Mouse (Mus musculus) urinary bladder, adult 18-20 months (tissue): Measurements from ENCODE around the gene Hist2h3c1.
"Not testable (repeated sequence)": the region's sequence is repeated elsewhere in the genome, so short reads cannot be mapped to it uniquely, and the experiment has no call there.

Source experiments
- DNase-seq, 2 experiments: peaks; one replicate each; pipeline ENCODE4 v3.0.0; 2022; ENCODE audit warnings: low spot score in 2 of 2, mixed read lengths in 2 of 2

The Hist2h3c1 gene

DNA sequence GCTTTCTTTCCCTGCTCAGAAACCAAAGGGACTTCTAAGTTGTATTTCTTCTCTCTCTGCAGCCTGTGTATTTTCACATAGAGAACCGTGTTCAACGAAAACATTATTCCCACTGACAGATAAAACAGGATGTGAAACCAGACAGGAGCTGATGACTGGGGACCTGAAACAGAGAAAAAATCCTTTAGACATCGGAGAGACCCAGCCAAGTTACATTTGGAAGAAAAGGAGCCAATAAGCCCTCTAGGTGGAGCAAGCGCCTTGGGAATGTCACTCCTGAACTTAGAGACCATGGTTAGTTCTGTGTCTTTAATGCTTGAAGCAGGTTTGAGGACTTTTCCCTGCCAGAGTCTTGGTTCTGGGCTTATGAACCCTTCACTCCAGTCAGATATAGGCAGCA is 38.0 kb downstream of the Hist2h3c1 start:
- no peak for DNase-seq

DNA sequence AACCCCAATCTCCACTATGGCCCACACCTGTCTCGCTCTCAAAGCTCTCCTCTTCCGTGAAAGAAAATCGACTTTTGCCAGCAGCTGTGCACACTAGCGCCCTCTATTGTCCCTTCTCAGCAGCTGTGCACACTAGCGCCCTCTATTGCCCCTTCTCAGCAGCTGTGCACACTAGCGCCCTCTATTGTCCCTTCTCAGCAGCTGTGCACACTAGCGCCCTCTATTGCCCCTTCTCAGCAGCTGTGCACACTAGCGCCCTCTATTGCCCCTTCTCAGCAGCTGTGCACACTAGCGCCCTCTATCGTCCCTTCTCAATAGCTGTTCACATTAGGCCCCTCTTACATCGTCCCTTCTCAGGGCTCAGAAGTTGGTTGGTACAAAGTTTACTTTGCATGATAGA is 40.8 kb downstream of the Hist2h3c1 start:
- not testable (repeated sequence) for DNase-seq

DNA sequence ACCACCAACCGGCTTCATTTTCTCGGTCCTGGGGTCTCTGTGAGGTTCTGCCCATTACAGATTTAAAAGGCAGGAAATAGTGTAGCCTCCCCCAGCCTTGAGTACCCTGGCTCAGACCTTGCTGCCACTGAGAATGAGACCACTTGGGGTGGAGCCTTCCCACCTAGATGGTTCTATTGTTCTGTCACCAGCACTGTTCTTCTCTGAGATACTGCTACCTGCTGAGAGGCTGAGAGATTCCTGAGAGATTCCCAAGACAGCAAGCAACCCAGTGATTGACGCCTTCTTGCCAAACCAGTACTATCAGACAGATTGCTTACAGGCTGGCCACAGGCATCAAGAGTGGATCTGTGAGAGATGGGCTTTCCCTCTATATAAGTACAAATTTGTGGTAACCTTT is 42.7 kb downstream of the Hist2h3c1 start:
- DNase-seq, result no peak

DNA sequence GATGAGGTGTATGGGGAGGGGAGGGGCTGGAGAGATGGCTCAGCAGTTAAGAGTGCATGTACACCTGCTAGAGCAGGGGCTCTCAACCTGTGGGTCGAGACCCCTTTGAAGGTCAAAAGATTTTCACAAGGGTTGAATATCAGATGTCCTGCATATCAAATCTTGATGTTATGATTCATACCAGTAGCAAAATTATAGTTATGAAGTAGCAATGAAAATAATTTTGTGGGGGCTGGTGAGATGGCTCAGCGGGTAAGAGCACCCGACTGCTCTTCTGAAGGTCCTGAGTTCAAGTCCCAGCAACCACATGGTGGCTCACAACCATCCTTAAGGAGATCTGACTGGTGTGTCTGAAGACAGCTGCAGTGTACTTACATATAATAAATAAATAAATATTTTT is 44.2 kb downstream of the Hist2h3c1 start:
- not testable (repeated sequence) for DNase-seq

DNA sequence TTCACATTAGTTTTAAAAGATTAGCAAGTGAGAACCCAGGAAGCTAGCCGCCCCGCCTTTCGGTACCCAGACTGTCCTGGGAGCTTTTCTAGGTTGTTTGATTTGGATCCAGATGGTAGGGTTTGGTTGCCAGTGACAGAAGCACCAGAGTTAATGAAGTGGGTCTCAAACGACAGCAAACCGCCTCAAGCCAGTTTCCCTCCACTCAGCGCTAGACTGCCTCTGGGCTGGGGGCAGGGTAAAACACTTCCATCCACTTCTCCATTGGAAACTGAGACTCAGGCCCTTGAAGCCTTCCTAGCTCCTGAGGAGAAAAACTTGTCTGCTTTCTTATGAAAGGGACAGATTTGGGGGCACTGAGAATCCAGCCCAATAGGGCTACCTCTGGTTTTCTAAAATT is 46.2 kb downstream of the Hist2h3c1 start:
- DNase-seq, result no peak

DNA sequence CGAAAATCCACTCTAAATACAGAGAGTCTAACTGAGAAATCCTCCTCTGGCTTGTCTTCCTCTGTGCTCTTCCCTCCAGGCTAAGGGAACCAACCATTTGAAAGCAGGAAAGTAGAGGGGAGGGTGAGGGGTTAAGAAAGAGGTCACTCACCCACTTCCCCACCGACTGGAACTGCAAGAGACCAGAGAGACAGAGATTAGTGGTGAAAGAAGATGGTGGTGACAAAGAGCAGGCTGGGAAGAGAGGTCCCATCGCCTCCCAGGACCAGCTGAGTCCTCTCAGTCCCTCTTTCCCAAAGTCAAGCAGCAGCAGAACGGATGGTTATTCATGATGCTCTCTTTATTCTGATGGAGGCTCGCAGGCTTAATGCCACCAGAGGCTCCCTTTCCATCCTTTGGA is 46.9 kb downstream of the Hist2h3c1 start:
- no peak for DNase-seq

DNA sequence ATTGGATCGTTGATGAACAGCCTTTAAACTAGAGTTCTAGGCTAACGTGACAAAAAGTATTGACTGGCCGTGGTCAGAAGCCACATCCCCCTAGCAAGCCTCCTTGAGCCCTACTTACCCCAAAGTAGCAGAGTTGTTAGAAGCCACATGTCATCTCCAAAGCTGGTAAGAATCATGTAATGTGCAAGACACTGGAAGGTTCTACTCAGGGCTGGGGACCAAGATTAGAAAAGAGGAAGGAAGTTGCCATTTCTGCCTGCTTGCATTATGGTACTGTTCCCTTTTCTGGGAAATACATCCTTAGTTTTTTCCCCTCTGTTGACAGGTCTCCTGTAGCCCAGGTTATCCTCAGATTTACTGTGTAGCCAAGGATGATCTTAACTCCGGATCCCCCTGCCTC is 47.3 kb downstream of the Hist2h3c1 start, which contains the start of gene Fcgr1:
Gene Fcgr1, minus strand, starts transcription at position 183 of the 400 bp plus-strand sequence.
- DNase-seq, result no peak
